Mouse (Mus musculus): ENCODE results near the gene Mvd.

DNA sequence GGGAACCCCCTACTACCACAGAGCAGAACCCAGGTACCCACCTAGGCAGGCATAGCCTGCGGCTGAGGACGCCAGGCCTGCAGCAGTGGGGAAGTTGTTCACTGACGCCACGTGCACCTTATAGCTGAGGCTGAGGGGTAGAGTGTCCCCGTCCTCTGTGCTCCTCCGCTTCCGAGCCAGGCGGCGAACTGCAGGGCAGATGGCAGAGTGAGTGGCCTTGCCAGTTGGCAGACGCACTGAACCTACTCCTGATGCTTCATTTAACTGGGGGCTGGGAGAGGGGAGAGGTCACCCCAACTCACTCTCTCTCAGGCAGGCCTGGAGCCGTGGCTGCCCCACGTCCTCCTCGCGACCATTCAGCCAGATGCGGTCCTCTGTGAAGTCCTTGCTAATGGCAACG lies 3.9 kb downstream of the Mvd start:
- TF ChIP-seq CTCF (conservative IDR thresholded peaks at IDR 0.05; ENCODE audit: insufficient read depth, insufficient read length, low read depth, low read length) = no peak
- TF ChIP-seq POLR2A (IDR thresholded peaks at IDR 0.05; ENCODE audit: low read depth, low read length) = no peak
